Mouse (Mus musculus) right cerebral cortex, adult 18-20 months (tissue): Measurements from ENCODE around the gene Cyp2d22.
"Not testable (repeated sequence)": the region's sequence is repeated elsewhere in the genome, so short reads cannot be mapped to it uniquely, and the experiment has no call there.

Source experiments
- DNase-seq: peaks from one replicate; pipeline ENCODE4 v3.0.0; 2022; ENCODE audit warnings: mixed read lengths

Gene Cyp2d22

DNA sequence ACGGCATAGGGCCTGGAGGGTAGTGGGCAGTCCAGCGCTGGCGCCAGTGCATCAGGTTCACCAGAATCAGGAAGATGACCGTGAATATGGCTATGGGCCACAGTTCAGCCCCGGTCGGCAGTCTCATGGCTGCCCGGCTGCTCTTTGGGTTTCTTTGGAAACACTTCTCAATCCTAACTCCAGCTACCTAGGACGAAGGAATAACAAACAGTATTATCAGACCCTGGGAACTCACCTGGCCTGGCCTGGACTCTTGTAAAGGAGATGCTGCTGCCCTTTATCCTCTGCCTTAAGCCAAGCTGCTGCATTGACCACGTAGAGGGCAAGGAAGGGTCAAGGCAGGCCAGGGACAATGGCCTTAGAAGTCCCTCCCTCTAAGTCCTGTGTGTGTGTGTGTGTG lies 4.2 kb downstream of the Cyp2d22 start:
- no peak for DNase-seq

DNA sequence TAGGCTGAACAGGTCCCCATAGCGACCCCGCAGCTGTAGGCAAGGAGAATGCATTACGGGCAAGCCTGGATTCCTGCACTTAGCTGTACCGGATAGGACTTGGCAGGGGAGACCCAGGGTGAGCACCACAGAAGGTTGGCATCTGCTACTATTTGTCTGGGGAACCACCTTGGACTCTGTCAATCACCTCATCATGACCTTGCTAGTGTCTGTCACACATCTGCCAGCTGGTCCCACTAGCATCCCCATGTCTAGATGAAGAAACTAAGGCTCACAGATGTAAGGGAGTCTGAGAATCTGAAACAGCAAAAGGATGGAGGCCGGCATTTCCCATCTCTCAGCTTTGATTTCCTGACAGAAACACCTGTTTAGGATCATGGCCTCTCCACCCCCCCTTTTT lies 5.6 kb downstream of the Cyp2d22 start:
- no peak for DNase-seq

DNA sequence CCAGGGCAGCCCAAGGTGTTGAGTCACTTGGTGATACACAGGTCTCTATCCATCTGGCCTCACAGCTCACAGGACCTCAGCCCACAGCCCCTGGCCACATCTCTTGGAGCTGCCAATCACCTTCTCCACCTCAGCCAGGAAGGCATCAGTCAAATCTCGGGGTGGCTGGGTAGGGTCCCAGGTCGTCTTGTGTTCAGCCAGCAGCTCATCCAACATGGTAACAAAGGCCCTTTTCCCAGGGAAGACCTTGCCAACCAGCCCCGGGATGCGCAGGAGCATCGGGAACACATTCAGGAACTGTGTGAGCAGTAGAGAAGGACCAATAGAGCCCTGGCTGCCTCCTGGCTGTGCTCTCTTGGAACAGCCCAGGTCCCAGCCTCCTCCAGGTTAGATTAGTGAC lies 7.1 kb downstream of the Cyp2d22 start:
- DNase-seq: no peak

DNA sequence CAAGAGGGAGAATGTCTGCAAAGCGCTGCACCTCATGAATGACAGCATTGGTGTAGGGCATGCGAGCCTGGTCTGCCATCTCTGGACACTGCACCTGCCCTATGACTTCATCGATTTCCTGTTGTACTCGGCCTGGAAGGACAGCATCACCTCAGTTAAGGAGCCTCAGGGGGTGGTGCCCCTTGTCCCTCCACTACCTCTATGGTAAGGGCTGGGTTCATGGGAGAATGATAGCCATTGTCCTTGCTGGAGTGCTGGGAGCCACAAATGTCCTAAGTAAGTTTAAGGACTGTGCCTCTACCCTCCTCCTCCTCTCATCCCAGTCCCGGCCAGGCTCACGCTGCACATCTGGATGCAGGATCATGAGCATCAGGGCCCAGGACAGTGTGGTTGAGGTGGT lies 7.6 kb downstream of the Cyp2d22 start:
- DNase-seq: no peak

DNA sequence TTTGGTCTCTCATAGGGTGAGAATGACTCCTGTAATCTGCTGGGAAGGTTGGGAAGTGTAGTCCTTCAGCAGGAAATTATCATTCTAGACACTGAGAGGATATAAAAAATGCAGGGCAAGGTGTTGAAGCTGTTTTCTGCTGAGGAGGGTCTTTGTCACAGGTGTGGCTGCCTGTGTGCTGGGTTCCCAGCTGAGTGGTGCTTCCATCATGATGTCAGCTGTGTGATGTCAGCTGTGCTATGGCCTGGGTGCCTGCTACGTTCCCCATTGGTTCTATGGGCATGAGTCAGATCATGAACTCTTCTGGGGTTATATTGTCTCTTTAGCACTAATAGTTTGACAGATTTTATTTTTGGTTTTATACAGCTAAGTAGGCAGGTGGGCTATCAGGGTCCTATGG lies 11.2 kb downstream of the Cyp2d22 start:
- no peak for DNase-seq

DNA sequence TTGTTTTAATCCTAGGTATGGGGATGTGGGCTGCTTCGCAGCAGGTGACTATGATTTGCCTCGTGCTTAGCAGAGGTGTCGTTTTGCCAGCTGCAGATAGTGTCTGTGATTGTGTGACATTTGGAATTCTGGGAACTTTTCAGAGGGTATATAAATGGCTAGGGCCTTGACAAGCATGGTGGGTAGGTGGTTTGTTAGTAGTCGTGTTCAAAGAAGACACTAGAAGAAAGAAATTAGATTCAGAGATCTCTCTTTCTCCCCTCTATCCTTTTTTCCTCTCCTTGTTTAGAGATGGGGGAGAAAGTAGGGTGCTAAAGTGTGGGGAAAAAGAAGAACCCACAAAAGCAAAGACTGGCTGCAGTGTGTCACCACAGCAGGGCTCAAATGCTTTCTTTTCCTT lies 11.9 kb downstream of the Cyp2d22 start:
- DNase-seq: no peak

DNA sequence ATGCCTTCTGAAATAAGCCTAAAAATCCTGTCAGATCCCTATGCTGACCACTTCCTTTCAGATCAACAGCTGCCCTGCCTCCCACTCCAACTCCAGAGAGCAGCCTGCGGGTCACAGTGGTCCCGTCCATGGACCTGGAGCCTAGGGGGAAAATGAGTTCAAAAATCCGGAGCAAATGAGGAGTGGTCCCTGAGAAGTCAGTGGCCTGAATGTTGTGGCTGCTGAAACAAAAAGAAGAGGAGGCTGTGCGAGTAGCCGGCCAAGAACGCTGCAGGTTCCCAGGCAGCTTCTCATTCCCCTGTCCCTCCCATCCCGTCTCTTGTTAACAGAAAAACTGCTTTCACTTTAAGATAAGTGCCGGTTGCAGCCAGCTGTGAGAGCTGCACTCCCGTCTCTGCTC lies 15.5 kb downstream of the Cyp2d22 start:
- DNase-seq: not testable (repeated sequence)

DNA sequence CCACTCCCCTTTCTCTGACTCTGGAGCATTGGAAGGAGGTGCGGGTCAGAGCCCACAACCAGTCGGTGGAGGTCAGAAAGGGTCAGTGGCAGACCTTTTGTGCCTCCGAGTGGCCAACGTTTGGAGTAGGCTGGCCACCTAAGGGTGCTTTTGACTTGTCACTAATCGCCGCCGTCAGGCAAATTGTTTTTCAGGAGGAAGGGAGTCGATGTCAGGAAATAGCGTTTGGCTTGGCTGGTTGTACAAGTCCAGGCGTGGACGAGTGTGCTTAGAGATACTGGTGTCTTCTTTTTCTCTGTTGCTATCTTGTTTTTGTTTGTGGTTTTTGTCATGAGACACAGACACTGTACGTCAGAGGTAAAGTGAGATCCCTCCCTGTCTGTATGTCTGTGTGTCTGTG lies 16.3 kb downstream of the Cyp2d22 start:
- not testable (repeated sequence) for DNase-seq

DNA sequence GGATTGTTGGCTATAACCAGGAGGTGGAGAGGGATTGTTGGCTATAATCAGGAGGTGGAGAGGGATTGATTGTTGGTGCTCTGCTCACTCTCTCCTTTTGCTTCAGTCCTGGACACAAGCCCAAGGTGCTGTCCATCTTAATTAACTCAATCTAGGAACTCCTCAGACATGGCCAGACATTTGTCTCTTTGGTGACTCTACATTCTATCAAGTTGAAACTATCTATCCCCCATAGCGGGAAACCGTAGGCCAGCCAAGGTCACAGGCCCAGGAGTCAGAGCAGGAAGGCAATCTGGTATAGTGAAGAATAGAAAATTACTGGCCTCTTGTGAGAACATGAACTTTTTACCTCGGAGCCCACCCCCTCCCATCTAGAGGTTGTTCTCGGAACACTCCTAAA lies 17.8 kb downstream of the Cyp2d22 start:
- DNase-seq: no peak

DNA sequence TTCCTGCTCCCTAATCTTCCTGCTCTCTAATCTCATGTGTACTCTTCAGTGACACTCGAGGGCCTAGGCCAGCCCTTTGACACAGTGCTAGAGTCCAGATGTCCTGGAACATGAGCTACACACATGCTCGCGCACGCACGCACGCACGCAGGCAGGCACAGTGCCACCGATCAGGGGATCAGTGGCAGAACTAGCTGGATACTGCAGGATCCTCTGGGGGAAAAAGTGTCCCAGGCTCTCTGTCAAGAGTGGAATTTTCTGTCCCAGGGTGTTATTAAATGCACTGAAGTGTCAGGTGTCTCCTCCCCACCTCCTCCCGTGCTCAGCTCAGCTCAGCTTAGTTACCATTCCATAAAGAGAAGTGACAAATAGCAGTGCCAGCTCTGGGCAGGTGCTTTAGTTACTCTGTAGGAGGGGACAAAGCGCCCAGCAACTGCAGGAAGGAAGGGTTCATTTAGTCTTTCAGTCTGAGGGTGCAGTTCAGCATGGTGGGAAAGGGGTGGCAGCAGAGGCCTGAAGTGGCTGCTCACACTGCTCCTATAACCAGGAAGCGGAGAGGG lies 18.5 kb downstream of the Cyp2d22 start:
- no peak for DNase-seq

DNA sequence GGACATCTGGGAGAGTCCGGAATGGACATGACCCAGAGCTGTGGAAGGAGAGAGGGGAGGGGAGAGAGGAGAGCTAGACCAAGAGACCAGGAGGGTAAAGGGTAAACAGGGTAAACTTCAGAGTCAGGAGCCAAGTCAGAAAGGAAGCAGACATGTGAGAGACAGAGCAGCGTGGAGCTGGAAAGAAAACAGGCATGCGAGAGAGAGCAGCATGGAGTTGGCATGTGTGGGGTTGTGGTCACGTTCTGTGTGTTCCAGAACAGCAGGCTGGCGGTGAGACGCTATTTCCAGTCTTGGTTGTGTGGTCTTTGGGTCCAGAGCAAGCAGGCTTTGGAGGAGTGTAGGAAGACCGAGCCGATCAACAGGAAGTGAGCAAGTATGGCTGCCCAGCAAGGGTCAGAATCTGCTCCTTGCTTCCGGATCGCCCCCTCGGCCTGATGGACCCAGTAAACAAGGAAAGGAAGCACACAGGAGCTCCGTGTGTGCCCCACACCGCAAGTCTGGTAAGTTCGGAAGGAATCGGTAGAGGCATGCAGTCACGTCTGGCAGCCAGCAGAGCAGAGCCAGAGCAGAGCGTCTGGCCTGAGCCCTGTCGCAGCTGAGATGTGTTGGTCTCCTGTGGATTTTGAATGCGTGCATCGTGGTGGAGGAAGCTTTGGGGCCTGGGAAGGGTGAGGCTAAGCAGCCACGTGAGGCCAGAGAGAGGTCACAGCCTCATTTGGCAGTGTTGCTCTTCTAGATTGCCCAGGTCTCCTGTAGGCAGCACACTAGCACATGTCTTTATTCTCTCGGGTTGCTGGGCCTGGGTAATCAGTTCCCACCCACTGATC lies 21.4 kb downstream of the Cyp2d22 start:
- no peak for DNase-seq

DNA sequence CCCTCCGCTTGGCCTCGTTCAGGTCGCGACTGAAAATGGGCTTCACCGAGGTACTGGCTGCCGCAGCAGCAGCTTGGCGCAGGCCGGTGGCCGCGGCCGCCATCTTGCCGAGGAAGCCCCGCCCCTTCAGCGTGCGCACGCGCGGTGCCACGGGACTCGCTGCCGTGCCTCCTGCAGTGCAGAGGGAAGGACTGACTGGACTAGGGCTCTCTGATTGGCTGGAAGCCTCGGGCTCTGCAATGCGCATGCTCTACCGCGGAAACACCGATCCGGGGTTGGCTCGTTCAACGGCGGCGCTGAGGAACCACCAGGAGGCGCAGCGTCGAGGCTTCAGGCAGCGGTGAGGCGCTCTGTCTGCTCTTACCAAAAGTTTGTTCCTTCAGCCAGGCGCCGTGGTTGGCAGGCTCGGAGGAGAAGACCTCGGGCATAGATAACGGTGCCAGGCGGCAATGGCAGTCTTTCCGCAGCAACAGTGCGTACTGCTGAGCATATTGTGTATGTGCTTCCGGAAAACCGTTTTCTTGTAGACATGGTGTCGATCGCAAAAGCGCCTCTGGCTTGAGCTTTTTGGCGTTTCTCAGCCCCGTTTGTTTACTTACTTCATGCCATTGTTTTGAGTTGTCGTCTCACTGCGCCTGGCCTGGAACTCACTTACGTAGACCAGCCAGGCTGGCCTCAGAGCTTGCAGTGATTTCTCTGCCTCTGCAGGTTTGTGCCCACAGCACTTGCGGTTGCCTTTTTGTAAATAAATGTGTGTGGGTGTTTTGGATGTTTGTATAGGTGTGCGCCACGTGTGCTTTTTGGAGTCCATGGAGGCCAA lies 25.7 kb downstream of the Cyp2d22 start, which contains the start of gene Ndufa6:
TSS of gene Ndufa6 (minus strand) at position 197 of the 820 bp plus-strand sequence.
- peak; percentile 97 for DNase-seq

DNA sequence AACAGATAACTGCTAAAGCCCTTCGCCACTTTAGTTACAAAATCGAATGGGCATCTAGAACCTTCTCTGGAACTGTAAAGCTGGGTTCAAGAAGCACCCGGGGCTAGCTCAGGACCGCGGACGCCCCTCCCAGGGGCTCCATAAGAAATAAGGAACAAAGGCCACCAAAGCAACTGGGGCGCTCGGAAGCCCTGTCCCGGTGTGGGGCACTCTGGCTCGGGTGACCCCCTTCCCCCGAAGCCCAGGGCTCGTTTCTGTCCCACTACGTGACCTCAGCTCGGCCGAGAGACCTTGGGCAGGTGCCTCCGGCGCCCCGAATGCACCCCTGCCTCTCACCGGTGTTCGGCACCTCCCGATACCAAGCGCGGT lies 26.3 kb downstream of the Cyp2d22 start:
- no peak for DNase-seq

DNA sequence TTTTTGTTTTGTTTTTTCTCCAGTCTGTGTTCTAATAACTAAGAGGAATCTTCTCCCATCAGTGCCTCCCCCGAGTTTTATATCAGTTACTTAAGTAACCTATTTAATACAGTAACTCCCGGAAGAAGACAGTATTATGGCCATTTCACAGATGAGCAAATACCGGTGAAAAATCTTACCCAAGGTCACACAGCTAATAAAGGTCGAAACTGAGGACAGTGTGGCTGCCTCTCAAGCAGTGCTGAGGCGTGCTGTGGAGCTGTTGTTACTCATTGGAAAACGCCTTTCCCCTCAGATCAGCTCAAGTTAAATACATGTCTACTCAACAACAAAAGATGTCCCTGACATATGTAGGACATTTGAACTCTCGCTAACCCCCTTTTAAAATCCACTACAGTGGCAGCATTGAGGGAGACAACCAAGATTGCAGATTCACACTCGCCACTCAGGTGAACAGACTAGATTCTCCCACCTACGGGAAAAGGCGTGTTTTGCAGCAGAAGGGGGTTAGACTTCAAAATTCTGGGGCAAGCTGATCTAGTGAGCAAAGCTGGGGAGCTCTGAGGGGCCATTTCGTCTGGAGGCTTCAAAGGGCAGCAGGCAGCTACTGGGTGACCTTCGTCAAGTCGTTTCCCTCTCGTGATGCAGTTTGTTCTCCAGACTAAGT lies 26.8 kb downstream of the Cyp2d22 start:
- DNase-seq: no peak

DNA sequence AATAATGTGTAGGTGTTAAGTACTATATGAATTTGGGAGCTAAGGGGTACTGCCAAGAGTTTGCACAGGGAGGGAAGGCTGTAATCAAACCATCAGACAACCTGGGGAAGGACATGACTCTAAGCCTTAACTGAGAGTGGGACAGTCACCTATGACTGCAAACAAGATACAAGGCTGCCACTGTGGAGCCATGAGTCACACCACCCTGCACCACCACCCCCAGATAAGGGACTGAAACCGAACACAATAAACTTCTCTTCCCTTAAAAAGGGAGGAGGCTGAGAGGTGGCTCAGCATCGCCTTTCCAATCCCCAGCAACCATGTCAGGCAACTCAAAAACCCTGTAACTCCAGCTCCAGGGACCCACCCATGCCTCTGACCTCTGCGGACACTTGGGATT lies 28.6 kb downstream of the Cyp2d22 start:
- no peak for DNase-seq

DNA sequence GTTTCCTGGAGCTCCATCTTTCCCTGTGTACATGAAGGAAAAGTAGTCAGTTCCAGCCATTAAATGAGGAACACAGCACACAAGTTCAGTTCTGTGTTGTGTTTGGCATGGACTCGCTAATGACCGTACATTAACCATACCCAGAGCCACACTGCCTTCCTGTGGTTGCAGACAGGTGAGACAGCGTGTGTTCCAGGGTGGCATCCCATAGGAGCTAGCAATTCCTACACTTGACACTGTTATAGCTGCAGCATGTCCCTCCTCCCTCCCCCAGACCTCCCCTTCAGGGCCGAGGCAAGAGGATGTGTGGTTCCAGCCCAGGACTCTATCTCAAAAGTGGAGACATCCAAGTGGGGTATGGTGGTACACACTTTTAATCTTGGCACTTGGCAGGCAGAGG lies 29.7 kb downstream of the Cyp2d22 start:
- no peak for DNase-seq

DNA sequence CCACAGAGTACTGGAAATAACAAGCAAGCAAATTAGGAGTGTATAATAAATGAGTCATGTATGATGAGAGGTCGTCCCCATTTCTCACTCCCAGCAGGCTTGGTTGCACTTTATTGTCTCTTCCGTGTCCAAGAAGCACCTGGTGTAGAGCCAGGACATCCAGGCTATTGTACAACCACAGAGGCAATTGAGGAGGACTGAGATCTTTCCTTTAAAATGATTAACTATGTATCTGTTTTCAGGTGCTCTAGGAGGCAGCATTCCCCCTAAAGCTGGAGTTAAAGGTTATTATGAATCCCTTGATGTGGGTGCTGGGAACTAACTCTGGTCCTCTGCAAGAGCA lies 31.1 kb downstream of the Cyp2d22 start:
- no peak for DNase-seq

DNA sequence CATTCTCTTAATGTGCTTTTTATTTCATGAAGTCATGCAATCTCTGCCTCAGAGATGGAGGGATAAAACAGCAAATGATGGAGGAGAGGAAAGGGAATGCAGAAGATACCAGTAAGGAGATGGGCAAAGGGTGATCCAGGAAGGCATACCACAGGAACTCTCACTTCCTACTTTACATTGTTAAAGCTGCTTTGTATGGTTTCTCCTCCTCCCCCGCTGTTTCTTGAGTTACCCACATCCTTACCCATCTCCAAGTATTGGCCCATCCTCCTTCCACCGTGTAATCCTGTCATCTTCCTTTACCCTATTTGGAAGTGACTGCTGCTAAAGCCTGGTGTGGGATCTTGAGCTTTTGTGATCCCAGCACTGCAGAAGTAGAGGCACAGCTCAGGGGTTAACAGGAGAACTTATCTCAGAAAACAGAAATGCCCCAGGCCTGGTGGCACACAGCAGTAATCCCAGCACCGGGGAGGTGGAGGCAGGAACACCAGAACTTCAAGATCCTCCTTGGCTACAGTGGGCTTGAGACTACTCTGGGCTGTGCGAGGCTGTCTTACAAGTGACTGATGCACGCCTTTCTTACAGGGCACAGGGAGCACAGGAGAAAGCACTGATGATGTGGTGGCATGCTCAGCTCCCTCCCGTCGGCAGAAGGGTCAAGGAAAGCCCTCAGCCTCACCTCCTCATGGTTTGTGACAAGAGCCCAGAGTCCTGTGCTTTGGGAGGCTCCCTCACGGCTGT lies 31.6 kb downstream of the Cyp2d22 start:
- DNase-seq: no peak

DNA sequence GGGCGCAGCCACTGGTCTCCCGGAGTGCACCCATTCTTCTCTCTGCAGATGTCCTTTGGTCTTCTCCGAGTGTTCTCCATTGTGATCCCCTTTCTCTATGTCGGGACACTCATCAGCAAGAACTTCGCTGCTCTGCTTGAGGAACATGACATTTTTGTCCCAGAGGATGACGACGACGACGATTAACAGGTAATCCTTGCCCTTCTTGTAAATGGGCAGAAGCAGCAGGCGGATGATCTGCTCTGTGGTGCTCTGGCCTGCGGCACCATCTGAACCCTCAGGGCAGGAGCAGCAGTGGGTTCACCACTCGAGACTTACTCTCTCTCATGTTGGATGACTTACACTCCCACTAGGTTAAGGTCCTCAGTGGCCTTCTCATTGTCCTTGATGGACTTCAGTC lies 32.2 kb downstream of the Cyp2d22 start:
- no peak for DNase-seq

DNA sequence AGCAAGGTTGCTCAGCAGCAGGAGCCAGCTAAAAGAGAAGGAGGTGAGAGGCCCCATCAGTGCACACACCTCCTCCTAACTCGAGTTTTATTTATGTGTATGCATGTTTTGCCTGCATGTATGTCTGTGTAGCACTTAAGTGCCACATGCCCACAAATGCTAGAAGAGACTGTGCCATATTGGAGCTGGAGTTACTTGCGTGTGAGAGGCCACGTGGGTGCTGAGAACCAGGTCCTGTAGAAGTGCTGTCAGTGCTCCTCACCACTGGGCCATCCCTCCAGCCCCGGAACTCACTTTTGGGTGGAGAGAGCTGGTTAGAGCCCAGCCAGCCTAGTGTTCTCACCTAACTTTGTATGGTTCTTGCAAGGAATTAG lies 32.8 kb downstream of the Cyp2d22 start:
- DNase-seq: no peak

DNA sequence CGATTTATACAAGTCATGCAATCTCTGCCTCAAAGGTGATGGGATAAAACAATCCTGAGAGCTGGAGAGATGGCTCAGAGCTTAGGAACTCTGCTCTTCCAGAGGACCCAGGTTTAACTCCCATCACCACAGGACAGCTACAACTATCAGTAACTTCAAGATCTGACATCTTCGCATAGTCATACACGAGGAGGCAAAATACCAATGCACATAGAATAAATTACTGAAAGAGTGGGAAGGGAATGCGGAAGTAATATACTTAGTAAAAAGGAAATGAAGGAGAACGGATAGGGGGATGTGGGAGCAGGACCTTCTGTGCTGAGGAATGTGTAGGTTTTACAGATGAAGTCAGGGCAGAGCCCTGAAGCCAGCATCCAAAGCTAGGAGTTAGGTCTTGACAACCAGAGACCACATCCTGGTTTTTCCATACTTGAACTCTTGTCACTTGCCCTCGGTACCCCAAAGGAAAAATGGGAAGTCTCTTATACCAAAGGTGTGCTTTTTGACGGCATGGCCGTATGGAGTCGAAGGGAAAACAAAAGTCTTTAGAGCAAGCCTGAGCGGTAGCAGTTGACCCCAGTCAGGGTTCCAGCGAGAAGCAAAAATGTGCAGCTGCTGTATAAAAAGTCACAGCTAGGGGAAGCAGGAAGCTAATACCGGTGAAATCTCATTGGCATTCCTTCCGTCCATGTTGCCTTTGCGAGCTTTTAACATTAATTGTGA lies 33.3 kb downstream of the Cyp2d22 start:
- DNase-seq: no peak

DNA sequence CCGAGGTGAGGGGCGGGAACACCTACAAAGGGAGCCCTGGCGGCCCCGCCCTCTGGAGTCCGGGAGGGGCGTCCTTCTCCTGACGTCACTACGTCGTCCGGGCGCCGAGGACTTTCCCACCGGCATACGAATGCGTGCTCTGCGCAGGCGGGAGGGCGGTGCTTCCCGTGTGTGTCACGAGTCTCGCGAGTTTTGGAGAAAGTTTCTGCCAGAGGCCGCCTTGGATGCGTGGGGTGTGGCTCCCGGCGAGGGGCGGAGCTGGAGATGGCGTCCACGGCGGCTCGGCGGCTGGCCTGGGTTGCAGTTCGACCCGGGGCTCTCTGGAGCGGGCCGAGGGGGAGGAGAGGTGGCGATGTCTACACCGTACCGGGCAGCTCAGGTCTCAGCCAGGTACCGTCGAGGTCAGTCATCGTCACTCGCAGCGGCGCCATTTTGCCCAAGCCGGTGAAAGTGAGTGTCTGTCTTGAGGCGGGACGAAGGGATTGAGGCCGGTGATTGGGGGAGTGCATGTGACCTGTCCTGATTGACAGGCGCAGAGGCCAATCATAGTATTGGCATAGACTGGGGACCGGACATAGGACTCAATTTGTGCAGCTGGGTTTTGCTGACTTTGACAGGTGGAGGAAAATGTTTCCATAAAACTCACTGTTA lies 34.1 kb downstream of the Cyp2d22 start:
- DNase-seq: peak; percentile 98
